Mouse (Mus musculus): Measurements from ENCODE around the gene Zscan29.

The Zscan29 gene

GRCm38 (mm10) chr2:121170980-121171742 is at the start of gene Zscan29:
Zscan29 (minus strand) TSS chr2:121171125.
- peak; percentile 87 to 93 for DNase-seq (ENCODE audit: low spot score in 2 of 2)

- no peak for DNase-seq (ENCODE audit: low spot score in 2 of 2)
These were observed 49.1 kb upstream of the Zscan29 start for GRCm38 (mm10) chr2:121219994-121220393.

- DNase-seq (ENCODE audit: low spot score in 2 of 2): no peak
These were observed 48.3 kb upstream of the Zscan29 start for GRCm38 (mm10) chr2:121219177-121219576.

GRCm38 (mm10) chr2:121214491-121214890 is 43.6 kb upstream of the Zscan29 start:
- no peak for DNase-seq (ENCODE audit: low spot score in 2 of 2)

GRCm38 (mm10) chr2:121206541-121206940 is 35.6 kb upstream of the Zscan29 start:
- no peak for DNase-seq (ENCODE audit: low spot score in 2 of 2)

- no peak for DNase-seq (ENCODE audit: low spot score in 2 of 2)
These were observed 33.4 kb upstream of the Zscan29 start for GRCm38 (mm10) chr2:121204276-121204675.

- DNase-seq (ENCODE audit: low spot score in 2 of 2): no peak
These were observed 24.5 kb upstream of the Zscan29 start for GRCm38 (mm10) chr2:121195466-121195865.

- no peak for DNase-seq (ENCODE audit: low spot score in 2 of 2)
These were observed 17.6 kb upstream of the Zscan29 start for GRCm38 (mm10) chr2:121188530-121188929.

- DNase-seq (ENCODE audit: low spot score in 2 of 2): no peak
These were observed 13.2 kb upstream of the Zscan29 start for GRCm38 (mm10) chr2:121184142-121184541.

GRCm38 (mm10) chr2:121183431-121183830 is 12.5 kb upstream of the Zscan29 start:
- DNase-seq (ENCODE audit: low spot score in 2 of 2): no peak

GRCm38 (mm10) chr2:121178828-121179479 is 8.0 kb upstream of the Zscan29 start:
- no peak for DNase-seq (ENCODE audit: low spot score in 2 of 2)

GRCm38 (mm10) chr2:121170481-121170971 is 399 bp downstream of the Zscan29 start, which contains the start of gene Tubgcp4:
Tubgcp4 (plus strand) TSS chr2:121170654.
- peak in 1 of 2 experiments; percentile 64 for DNase-seq (ENCODE audit: low spot score in 2 of 2)

- peak; percentile 42 to 44 for DNase-seq (ENCODE audit: low spot score in 2 of 2)
These were observed 1.0 kb downstream of the Zscan29 start for GRCm38 (mm10) chr2:121169902-121170301.

GRCm38 (mm10) chr2:121169173-121169572 is 1.8 kb downstream of the Zscan29 start:
- peak in 1 of 2 experiments; percentile 15 for DNase-seq (ENCODE audit: low spot score in 2 of 2)

GRCm38 (mm10) chr2:121153100-121153499 is 17.8 kb downstream of the Zscan29 start:
- peak in 1 of 2 experiments; percentile 16 for DNase-seq (ENCODE audit: low spot score in 2 of 2)

- DNase-seq (ENCODE audit: low spot score in 2 of 2): no peak
These were observed 21.2 kb downstream of the Zscan29 start for GRCm38 (mm10) chr2:121149679-121150078.

GRCm38 (mm10) chr2:121142415-121142814 is 28.5 kb downstream of the Zscan29 start:
- no peak for DNase-seq (ENCODE audit: low spot score in 2 of 2)

- no peak for DNase-seq (ENCODE audit: low spot score in 2 of 2)
These were observed 29.5 kb downstream of the Zscan29 start for GRCm38 (mm10) chr2:121141216-121142035.

GRCm38 (mm10) chr2:121140018-121140882 is 30.7 kb downstream of the Zscan29 start, which contains the start of the genes Adal and Lcmt2:
Adal (plus strand) TSS chr2:121140428.
Lcmt2 (minus strand) TSS chr2:121140653.
- DNase-seq (ENCODE audit: low spot score in 2 of 2): peak; percentile 89 to 92

- DNase-seq (ENCODE audit: low spot score in 2 of 2): peak in 1 of 2 experiments; percentile 29
These were observed 31.5 kb downstream of the Zscan29 start for GRCm38 (mm10) chr2:121139266-121140017.
